Mouse (Mus musculus): Measurements from ENCODE around the gene Ctdsp2. TPM values are rescaled to one million over a fixed set of nuclear protein-coding genes. Genes with fewer than 3 reads are reported as not detected.
A peak's percentile ranks its signal among the peaks of the same experiment; 100 is the strongest.

Ctdsp2 gene
- polyA plus RNA-seq, 1 experiment from 2014 or later: 49.5 TPM

DNA sequence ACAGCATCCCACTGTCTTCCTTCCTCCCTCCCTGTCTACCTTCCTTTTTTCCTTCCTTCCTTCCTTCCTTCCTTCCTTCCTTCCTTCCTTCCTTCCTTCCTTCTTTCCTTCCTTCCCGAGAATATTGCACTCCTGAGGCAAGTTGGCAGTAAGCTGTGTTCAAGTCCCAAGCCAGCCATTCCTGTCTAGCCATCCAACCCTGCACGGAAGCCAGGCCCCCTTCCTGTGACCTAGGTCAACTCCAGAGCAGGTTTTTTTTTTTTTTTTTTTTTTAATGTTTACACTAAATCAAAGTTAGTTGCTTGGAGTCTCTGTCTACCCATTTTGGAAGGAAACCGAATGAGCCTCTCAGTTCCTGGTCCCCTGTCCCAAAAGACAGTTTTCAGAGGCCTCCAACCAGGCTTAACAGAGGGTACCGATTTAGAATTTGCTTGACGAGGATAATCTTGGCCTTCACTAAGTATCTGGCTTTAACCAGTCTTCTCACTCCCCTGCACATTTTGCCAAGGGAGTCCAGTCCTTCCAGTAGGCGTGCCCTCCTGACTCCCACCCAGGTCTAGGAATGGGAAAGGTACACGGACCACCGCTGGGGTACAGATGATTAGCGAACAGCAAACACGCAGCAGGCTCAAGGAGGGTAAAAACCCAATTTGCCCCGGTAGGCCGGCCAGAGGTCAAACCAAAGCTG, 7.0 kb upstream of the Ctdsp2 start:
- H3K4me2 ChIP-seq: peak overlapping the region; percentile 41
- no peak overlapping the region for H3K9ac ChIP-seq
- H3K27ac ChIP-seq: peak overlapping the region; percentile 50; the same call in 1 of the 2 replicates
- H3K4me1 ChIP-seq: peaks cover 20% of the 10 kb centered on the region
- H3K27me3 ChIP-seq: peaks cover 14% of the 10 kb centered on the region; the same call in 1 of the 2 replicates
- H3K4me3 ChIP-seq (replicated peaks): 0 out of 2 replicates have a peak overlapping the region, but pooled peaks have one; percentile 3
- H3K9me3 ChIP-seq: no peaks in the 10 kb centered on the region
- ATAC-seq (ENCODE audit: low FRiP score): peak; percentile 44
- WGBS: 5% methylated on average over 12 of the region's 12 CpGs
- no peaks in the 10 kb centered on the region for H3K36me3 ChIP-seq (replicated peaks)

DNA sequence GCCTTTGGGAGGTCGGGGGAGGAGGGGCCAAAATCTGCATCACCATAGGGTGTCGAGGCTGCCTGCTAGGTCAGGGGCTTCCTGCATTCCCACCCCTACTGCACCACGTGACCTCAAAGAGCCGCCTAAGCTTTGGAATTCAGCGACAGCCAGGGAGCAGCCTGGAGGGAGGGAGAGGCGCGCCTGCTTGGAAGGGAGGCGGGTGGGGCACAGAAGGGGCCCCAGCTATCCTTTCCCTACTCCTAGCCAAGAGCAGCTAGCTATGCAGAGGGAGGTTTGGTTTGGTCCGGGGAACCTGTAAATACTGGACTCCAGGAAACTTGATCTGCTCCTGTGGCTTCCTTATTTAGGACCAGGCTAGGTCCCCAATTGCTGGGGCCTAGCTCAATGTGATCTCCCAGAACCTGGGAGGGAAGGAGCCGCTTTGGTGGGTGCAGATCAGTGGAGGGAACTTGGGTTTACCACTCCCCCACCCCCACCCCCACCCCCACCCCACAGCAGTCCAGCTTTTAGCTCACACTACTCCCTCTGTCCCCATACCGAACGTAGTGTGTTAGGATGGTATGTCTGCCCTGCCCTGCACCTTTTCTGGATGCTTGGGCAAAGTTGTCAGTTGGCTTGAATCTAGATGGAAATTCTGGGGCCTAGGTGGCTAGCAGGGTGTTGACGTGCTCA, 6.3 kb upstream of the Ctdsp2 start:
- Histone ChIP-seq H3K27me3 (peaks cover 14% of the 10 kb centered on the region; the same call in 1 of the 2 replicates), H3K4me1 (peaks cover 20% of the 10 kb centered on the region), H3K4me3 (replicated peaks) (0 out of 2 replicates have a peak overlapping the region, but pooled peaks have one; percentile 7), H3K36me3 (replicated peaks) (no peaks in the 10 kb centered on the region), H3K9ac (no peak overlapping the region), H3K4me2 (peak overlapping the region; percentile 41), H3K27ac (peak overlapping the region; percentile 50; the same call in 1 of the 2 replicates), H3K9me3 (no peaks in the 10 kb centered on the region)
- 7% methylated on average over 13 of the region's 13 CpGs for WGBS
- ATAC-seq (ENCODE audit: low FRiP score): peak; percentile 87

DNA sequence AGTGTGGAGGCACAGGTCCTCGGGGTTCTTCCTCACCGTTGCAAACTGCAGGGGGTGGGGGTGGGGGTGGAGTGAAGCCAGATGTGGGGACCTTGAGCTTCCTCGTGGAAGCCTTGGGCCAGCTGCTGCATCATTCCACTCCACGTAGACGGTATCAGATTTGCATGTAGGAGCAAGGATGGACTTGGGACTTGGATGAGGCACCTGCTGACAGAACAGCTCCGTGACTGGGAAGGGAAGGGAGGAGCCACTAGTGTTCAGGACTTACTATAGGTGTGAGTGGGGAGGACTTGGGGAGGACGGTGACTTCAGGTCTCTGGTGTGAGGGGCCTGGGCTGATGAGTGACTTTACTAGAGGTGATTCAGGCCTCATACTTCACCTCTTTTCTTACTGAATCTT, 5.5 kb upstream of the Ctdsp2 start:
- no peak overlapping the region for H3K4me3 ChIP-seq (replicated peaks)
- WGBS: 25% methylated on average over 7 of the region's 7 CpGs
- no peak overlapping the region for H3K27ac ChIP-seq
- H3K4me2 ChIP-seq: no peak overlapping the region
- no peak for ATAC-seq (ENCODE audit: low FRiP score)
- H3K9me3 ChIP-seq: no peaks in the 10 kb centered on the region
- H3K36me3 ChIP-seq (replicated peaks): no peaks in the 10 kb centered on the region
- H3K27me3 ChIP-seq: peaks cover 17% of the 10 kb centered on the region; the same call in 1 of the 2 replicates
- H3K4me1 ChIP-seq: peaks cover 26% of the 10 kb centered on the region
- H3K9ac ChIP-seq: no peak overlapping the region

DNA sequence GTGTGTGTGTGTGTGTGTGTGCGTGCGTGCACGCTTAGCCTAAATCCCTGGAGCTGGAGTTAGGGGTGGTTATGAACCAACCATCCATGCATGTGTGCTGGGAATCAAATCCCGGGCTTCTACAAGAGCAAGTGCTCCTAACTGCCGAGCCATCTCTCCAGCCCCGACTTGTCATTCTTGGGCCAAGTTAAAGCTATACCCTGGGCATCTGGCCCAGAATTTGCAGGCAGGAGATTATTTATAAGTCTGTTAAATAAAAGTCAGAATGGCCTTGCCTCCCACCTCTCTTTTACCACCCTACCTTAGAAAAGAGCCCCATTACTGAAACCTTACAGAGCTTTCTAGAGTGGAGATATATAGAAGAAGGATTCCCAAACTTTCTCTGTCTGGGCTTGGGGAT, 2.8 kb upstream of the Ctdsp2 start:
- WGBS: 88% methylated on average over 6 of the region's 6 CpGs
- ATAC-seq (ENCODE audit: low FRiP score): no peak
- peaks cover 36% of the 10 kb centered on the region for H3K4me1 ChIP-seq
- H3K4me3 ChIP-seq (replicated peaks): no peak overlapping the region
- H3K9ac ChIP-seq: no peak overlapping the region
- peaks cover 16% of the 10 kb centered on the region; the same call in 1 of the 2 replicates for H3K27me3 ChIP-seq
- H3K4me2 ChIP-seq: no peak overlapping the region
- H3K27ac ChIP-seq: no peak overlapping the region
- no peaks in the 10 kb centered on the region for H3K36me3 ChIP-seq (replicated peaks)
- no peaks in the 10 kb centered on the region for H3K9me3 ChIP-seq

DNA sequence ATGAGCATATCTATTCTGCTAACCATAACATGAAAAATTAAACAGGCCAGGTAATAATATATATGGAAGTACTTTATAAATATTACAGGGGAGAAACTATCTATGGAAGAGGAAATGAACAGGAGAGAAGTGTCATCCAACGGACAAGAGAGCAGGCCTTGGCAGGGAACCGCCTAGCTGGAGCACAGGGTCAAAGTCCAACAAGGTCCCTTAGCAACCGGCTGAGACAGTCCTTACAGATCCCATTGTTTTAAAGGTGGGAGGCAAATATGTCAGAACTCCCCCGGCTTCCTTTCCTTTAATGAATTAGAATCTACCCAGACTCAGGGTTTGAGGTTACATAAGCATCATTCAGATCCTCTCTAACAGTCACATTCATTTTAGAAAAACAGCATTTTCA, 1.4 kb upstream of the Ctdsp2 start:
- Histone ChIP-seq H3K4me2 (no peak overlapping the region), H3K27me3 (peaks cover 12% of the 10 kb centered on the region; the same call in 1 of the 2 replicates), H3K9me3 (no peaks in the 10 kb centered on the region), H3K9ac (no peak overlapping the region), H3K4me1 (peaks cover 41% of the 10 kb centered on the region), H3K27ac (no peak overlapping the region), H3K36me3 (replicated peaks) (no peaks in the 10 kb centered on the region), H3K4me3 (replicated peaks) (no peak overlapping the region)
- WGBS: 54% methylated on average over 4 of the region's 4 CpGs
- ATAC-seq (ENCODE audit: low FRiP score): no peak

DNA sequence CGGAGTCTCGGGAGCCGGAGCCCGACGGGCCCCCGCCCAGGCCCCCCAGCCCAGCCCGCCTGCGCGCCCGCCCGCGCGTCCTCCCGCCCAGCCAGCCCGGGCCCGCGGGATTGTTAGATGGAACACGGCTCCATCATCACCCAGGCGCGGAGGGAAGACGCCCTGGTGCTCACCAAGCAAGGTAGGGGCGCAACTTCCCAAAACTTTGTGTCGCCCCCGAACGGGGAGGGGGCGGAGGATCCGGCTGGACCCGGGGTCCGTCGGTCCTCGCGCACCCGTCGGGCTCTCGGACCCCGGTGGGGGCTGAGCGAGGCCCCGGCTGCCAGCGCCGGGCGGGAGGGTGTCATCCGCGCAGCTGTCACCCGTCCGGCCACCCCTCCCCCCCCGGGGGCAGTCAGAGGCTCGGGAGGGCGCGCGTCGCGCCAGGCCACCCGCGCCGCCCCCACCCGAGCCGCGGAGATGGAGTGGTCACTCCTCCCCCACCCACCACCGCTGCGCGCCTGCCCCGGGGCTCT, 661 bp downstream of the Ctdsp2 start:
- peak; percentile 5 for ATAC-seq (ENCODE audit: low FRiP score)
- H3K36me3 ChIP-seq (replicated peaks): no peaks in the 10 kb centered on the region
- H3K4me2 ChIP-seq: peak overlapping the region; percentile 95
- peaks cover 52% of the 10 kb centered on the region for H3K4me1 ChIP-seq
- peak overlapping the region; percentile 99 for H3K9ac ChIP-seq
- no peaks in the 10 kb centered on the region for H3K9me3 ChIP-seq
- 2% methylated on average over 51 of the region's 62 CpGs for WGBS
- H3K4me3 ChIP-seq (replicated peaks): peak overlapping the region; percentile 100
- peak overlapping the region; percentile 100 for H3K27ac ChIP-seq
- peaks cover 7% of the 10 kb centered on the region; the same call in 1 of the 2 replicates for H3K27me3 ChIP-seq

DNA sequence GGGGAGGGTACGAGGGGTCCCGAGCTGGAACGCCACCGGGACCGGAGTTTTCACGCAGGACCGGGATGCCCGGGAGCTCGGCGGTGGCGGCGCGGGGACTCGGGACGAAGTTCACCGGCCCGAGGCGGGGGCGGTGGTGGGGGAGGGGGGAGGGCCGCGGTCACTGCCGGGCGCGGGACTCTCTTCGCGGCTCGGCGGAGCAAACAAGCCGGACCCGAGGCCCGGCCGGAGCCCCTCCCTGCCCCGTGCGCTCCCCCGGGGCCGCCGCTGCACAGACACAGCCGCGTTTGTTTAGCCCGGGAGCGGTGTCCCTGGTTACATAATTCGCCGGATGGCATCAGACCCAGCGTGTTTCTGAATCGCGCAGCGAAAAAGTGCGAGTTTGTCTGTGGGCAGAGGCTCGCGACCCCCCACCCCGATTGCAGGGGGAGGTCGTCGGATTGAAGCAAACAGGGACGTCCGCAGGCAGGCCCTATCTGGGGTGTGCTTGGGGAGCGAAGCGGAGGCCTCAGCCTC, 1.2 kb downstream of the Ctdsp2 start:
- H3K4me2 ChIP-seq: peak overlapping the region; percentile 95
- H3K4me3 ChIP-seq (replicated peaks): peak overlapping the region; percentile 100
- no peak for ATAC-seq (ENCODE audit: low FRiP score)
- H3K27ac ChIP-seq: peak overlapping the region; percentile 100
- H3K4me1 ChIP-seq: peaks cover 57% of the 10 kb centered on the region
- H3K9ac ChIP-seq: peak overlapping the region; percentile 99
- 0% methylated on average over 55 of the region's 57 CpGs for WGBS
- peaks cover 7% of the 10 kb centered on the region; the same call in 1 of the 2 replicates for H3K27me3 ChIP-seq
- no peaks in the 10 kb centered on the region for H3K36me3 ChIP-seq (replicated peaks)
- no peaks in the 10 kb centered on the region for H3K9me3 ChIP-seq

DNA sequence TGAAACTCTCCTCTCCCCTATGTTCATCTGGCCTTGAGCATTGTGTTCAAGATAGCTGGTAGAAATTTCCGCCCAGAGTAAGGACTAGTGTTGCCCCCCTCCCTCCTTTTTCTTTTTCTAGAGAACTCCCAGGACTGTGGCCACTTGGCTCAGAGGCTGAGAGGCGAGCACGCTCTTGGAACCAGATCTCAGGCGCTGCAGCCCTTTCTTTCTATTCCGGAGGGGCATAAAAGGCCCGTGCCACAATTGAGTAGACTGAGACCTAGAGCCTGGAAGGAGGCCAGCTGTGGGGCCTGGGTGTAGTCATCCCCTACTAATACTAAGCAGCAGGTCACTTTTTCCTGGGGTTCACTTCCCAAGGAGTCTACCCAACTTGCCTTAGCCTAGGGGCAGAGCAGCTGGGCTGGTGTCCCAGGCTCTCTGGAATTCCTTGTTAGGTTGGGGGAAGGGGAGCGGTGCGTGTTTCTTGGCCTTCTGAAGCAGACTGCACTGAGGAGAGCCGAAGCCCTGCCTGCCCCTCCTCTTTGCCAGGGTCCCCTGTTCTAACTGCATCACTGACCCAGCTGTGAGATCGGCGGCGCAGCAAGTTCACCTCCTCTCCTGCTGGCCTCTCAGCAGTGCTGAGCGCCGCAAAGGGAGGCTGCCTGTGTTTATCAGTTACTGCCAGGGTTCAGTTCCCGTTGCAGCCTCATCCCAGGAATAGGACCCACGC, 1.9 kb downstream of the Ctdsp2 start:
- peak; percentile 27 for ATAC-seq (ENCODE audit: low FRiP score)
- Histone ChIP-seq H3K9me3 (no peaks in the 10 kb centered on the region), H3K27me3 (peaks cover 4% of the 10 kb centered on the region; the same call in 1 of the 2 replicates), H3K4me1 (peaks cover 61% of the 10 kb centered on the region), H3K4me2 (peak overlapping the region; percentile 95), H3K27ac (peak overlapping the region; percentile 100), H3K9ac (peak overlapping the region; percentile 99), H3K36me3 (replicated peaks) (no peaks in the 10 kb centered on the region), H3K4me3 (replicated peaks) (peak overlapping the region; percentile 100)
- under 1% methylated on average over 16 of the region's 16 CpGs for WGBS

DNA sequence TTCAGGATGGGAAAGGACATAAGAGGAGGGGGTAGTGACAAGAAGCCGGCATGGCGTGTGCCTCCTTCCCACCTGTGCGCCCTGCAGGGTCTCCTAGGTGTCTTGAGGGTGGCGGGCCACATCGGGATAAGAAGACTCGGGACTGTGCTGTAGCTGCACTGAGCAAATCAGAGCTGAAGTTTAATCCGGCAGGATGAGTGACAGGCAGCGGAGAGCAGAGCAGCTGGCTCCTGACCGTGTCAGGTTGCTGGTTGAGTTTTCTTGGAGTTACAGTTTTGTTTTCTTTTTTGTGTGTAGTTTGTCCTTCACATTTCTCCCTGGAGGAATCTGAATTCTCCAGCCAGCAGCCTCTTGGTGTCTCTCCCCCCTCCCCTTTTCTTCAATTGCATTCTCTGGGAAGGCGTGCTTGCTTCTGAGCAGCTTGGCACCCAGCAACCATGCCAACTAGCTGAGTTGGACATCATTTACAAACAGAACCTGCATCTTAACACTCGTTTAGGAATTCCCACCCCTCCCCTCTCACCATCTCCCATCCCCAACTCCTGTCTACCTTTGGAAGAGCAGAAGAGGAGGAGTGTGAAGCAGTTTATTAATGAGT, 2.5 kb downstream of the Ctdsp2 start:
- ATAC-seq (ENCODE audit: low FRiP score): no peak; the same call in 1 of the 2 replicates
- Histone ChIP-seq H3K27me3 (peaks cover 3% of the 10 kb centered on the region; the same call in 1 of the 2 replicates), H3K36me3 (replicated peaks) (no peaks in the 10 kb centered on the region), H3K4me3 (replicated peaks) (peak overlapping the region; percentile 100), H3K9ac (peak overlapping the region; percentile 99), H3K27ac (peak overlapping the region; percentile 100), H3K4me2 (peak overlapping the region; percentile 95), H3K9me3 (no peaks in the 10 kb centered on the region), H3K4me1 (peaks cover 66% of the 10 kb centered on the region)
- WGBS: 6% methylated on average over 11 of the region's 11 CpGs

DNA sequence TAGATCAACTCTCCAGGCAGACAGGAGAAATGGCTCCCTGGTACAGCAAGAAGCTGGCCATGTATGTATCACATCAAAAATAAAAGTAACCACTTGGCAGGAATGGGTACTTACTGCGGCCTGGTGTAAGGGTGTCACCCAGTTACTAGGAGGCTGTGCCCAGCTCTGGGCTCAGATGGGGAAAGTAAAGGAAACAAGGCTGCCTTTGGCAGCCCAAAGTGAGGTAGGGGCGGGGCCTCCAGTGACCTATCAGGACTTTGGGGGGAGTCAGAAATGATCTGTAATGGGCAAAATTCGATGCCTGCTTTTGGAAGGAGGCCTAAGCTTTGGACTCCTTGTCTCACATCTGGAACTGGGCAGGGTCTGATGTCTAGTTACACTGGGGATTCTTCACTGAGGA, 3.2 kb downstream of the Ctdsp2 start:
- Histone ChIP-seq H3K27me3 (peaks cover 3% of the 10 kb centered on the region; the same call in 1 of the 2 replicates), H3K4me1 (peaks cover 73% of the 10 kb centered on the region), H3K36me3 (replicated peaks) (no peaks in the 10 kb centered on the region), H3K4me3 (replicated peaks) (peak overlapping the region; percentile 100; the same call in 1 of the 2 replicates), H3K9me3 (no peaks in the 10 kb centered on the region), H3K27ac (0 out of 2 replicates have a peak overlapping the region, but pooled peaks have one; percentile 13), H3K4me2 (peak overlapping the region; percentile 95), H3K9ac (peak overlapping the region; percentile 99; the same call in 1 of the 2 replicates)
- WGBS: 69% methylated on average over 3 of the region's 3 CpGs
- ATAC-seq (ENCODE audit: low FRiP score): no peak

DNA sequence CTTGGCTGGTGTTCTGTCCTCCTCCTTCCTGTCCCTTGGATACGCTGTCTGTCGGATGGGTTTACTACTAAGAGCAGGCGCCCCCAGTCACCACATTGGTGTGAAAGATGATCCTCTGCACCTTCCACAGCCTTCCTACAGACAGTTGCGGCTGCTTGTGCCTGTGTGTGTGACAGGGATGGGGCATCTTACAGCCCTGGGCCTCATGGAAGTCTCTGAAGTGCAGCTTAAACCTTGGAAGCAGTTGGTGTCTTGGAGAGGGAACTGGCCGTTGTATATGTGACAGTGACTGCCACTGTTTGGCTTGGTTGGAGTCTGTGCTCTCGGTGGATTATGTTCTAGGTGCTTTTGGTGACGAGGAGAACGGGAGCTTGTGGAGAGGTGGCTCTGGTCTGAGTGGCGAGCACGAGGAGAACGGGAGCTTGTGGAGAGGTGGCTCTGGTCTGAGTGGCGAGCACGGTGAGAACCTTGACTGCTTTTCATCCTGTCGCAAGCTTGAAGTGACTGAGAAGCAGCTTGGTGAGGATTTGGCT, 4.7 kb downstream of the Ctdsp2 start:
- Histone ChIP-seq H3K36me3 (replicated peaks) (no peaks in the 10 kb centered on the region), H3K4me3 (replicated peaks) (no peak overlapping the region), H3K4me2 (peak overlapping the region; percentile 24; the same call in 1 of the 2 replicates), H3K9me3 (no peaks in the 10 kb centered on the region), H3K4me1 (peaks cover 80% of the 10 kb centered on the region), H3K27me3 (no peaks in the 10 kb centered on the region), H3K9ac (0 out of 2 replicates have a peak overlapping the region, but pooled peaks have one; percentile 45), H3K27ac (peak overlapping the region; percentile 53; the same call in 1 of the 2 replicates)
- ATAC-seq (ENCODE audit: low FRiP score): no peak
- WGBS: 66% methylated on average over 14 of the region's 14 CpGs

All from forebrain, embryonic 12.5 days (tissue).